Mouse (Mus musculus) thymus, adult 2 months (tissue): ENCODE results near the gene Flot1. TPM values are rescaled to one million over a fixed set of nuclear protein-coding genes. Genes with fewer than 3 reads are reported as not detected.

Source experiments
- DNase-seq: peaks from one replicate; pipeline ENCODE4 v3.0.0; 2021
- H3K27ac ChIP-seq: fragments of 200-500 bp; 2 replicates; pipeline ENCODE4 v1.5.1; 2012; ENCODE audit warnings: low read length, control low read depth; ENCODE audit not compliant: control insufficient read depth, insufficient read depth
- H3K27me3 ChIP-seq: fragments of 200-500 bp; 2 replicates; pipeline ENCODE4 v1.6.1; 2012; ENCODE audit warnings: mild to moderate bottlenecking, low read length, moderate library complexity, mixed read lengths; ENCODE audit not compliant: control insufficient read depth, insufficient read depth
- H3K36me3 ChIP-seq: fragments of 200-500 bp; 2 replicates; pipeline ENCODE4 v1.6.1; 2012; ENCODE audit warnings: mild to moderate bottlenecking, low read length, moderate library complexity; ENCODE audit not compliant: control insufficient read depth, insufficient read depth
- H3K4me1 ChIP-seq: fragments of 200-500 bp; replicated peaks from 2 replicates; pipeline ENCODE4 v1.6.1; 2012; ENCODE audit warnings: low read length; ENCODE audit not compliant: control insufficient read depth, insufficient read depth
- H3K4me3 ChIP-seq: fragments of 200-500 bp; 2 replicates; pipeline ENCODE4 v1.5.1; 2012; ENCODE audit warnings: mild to moderate bottlenecking, low read length, control low read depth, moderate library complexity; ENCODE audit not compliant: control insufficient read depth, insufficient read depth
- CTCF ChIP-seq: fragments of 200-500 bp; IDR thresholded peaks from 2 replicates; pipeline ENCODE4 v1.5.1; 2012; ENCODE audit warnings: mild to moderate bottlenecking, control low read depth, low read length, moderate library complexity, borderline replicate concordance; ENCODE audit not compliant: control insufficient read depth, poor library complexity, insufficient read depth; ENCODE audit errors: extremely low read depth
- POLR2A ChIP-seq: fragments of 200-500 bp; IDR thresholded peaks from 2 replicates; pipeline ENCODE4 v1.6.1; 2012; ENCODE audit warnings: mild to moderate bottlenecking, low read length, control low read depth, moderate library complexity; ENCODE audit not compliant: control insufficient read depth, poor library complexity, insufficient read depth; ENCODE audit errors: extremely low read depth
- WGBS: fragments of 180-500 bp; shearing (Covaris S2); methylation state at CpG from one replicate; pipeline ENCODE4 v1.1.7; 2018; 5-methylcytosine and 5-hydroxymethylcytosine counted together
- polyA plus RNA-seq: library from polyadenylated mRNA; depleted of rRNA; stranded (reverse); fragments of >200 nt; gene quantifications from 2 replicates; pipeline ENCODE4 v1.2.3, GENCODE M21; 2012

Gene Flot1
- polyA plus RNA-seq, 1 experiment, result 70.4 TPM

- Histone ChIP-seq H3K27ac (no peak overlapping the region), H3K36me3 (no peaks in the 10 kb centered on the region), H3K4me1 (no peaks in the 10 kb centered on the region; the same call in 1 of the 2 replicates), H3K4me3 (no peak overlapping the region), H3K27me3 (no peaks in the 10 kb centered on the region)
- 96% methylated on average over 11 of the region's 11 CpGs for WGBS
- no peak for DNase-seq
- TF ChIP-seq POLR2A (no peak), CTCF (no peak)
Measured at GRCm38 (mm10) chr17:35809395-35809794, 13.6 kb upstream of the Flot1 start.

DNA sequence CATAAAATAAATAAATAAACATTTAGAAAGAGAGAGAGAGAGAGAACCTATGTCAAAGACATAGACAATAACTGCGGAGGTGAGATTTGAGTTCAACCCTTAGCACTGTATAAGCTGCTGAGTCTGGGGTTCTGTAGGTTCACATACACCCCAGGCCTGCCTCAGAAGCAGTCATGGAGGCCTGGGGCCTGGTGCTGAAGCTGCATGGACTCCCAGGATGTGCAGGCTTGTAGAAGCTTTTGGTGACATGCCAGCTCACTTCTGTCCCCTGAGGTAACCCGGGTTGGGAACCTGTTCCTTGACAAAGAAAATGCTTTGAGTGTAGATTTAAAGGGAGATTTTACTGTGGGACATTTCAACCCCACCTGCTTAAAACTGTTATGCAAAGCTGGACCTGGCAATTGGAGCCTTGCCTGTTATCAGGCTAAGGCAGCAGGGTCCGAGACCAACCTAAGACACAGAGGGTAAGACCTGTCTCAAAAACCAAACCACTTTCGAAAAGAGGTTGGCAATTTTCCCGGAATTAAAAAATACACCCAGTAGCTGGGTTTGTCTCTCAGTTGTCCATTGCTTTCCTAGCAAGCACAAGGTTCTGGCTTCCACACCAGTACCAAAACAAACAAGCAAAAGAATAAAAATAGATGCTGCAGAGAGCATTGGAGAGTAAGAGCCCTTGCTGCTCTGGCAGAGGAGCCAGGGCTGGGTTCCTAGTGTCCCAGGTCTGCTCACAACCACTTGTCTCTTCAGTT is 12.0 kb upstream of the Flot1 start:
- no peaks in the 10 kb centered on the region for H3K27me3 ChIP-seq
- no peak overlapping the region for H3K4me3 ChIP-seq
- 49% methylated on average over 5 of the region's 5 CpGs for WGBS
- H3K27ac ChIP-seq, result no peak overlapping the region
- no peaks in the 10 kb centered on the region; the same call in 1 of the 2 replicates for H3K4me1 ChIP-seq
- H3K36me3 ChIP-seq, result no peaks in the 10 kb centered on the region
- TF ChIP-seq CTCF, result no peak
- no peak for TF ChIP-seq POLR2A
- DNase-seq, result no peak

- H3K36me3 ChIP-seq, result no peaks in the 10 kb centered on the region
- no peaks in the 10 kb centered on the region for H3K27me3 ChIP-seq
- 93% methylated on average over 5 of the region's 5 CpGs for WGBS
- H3K27ac ChIP-seq, result no peak overlapping the region
- H3K4me3 ChIP-seq, result no peak overlapping the region
- DNase-seq, result no peak
- no peaks in the 10 kb centered on the region; the same call in 1 of the 2 replicates for H3K4me1 ChIP-seq
- TF ChIP-seq CTCF, result no peak
- TF ChIP-seq POLR2A, result no peak
Measured at GRCm38 (mm10) chr17:35812307-35812706, 10.7 kb upstream of the Flot1 start.

DNA sequence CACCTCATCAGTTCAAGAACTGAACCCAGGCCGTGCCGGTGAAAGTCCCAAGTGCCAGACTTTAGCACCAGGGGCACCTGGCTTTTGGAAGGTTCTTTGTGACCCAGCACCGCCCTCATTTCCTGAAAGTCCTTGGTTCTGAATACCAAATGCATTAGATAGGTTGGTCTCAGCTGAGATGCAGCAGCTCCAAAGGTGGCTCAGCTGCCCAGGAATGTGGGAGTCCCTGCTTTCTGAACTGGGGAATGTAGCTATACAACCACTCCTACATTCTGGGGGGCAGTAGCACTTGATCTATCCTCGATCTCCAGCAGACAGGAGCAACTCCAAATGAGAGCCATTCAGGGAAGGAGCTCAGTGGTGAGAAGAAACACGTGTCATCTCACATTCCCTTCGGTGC is 10.3 kb upstream of the Flot1 start:
- no peaks in the 10 kb centered on the region; the same call in 1 of the 2 replicates for H3K4me1 ChIP-seq
- H3K36me3 ChIP-seq, result no peaks in the 10 kb centered on the region
- no peak for TF ChIP-seq CTCF
- TF ChIP-seq POLR2A, result no peak
- H3K4me3 ChIP-seq, result no peak overlapping the region
- no peaks in the 10 kb centered on the region for H3K27me3 ChIP-seq
- H3K27ac ChIP-seq, result peak overlapping the region; percentile 26
- 75% methylated on average over 6 of the region's 6 CpGs for WGBS
- no peak for DNase-seq

DNA sequence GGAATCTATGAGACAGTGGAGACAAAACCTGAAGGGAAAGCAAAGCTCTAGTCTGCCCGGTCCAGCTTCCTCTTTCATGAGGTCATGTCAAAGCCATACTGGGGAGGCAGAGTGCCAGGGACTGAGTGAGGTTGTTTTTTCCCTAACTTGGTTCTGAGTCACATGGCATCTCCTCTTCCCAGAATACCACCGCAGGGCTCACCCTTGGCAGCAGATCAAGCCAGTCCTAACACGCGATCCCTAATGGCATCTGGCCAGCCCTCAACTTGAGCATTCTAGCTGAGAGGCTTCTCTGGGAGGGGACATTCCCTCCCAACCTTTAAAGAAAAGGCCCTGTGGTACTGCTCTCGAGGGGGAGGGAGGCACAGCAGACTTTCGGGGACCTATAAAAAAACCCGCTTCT is 9.8 kb upstream of the Flot1 start:
- H3K27me3 ChIP-seq, result no peaks in the 10 kb centered on the region

GRCm38 (mm10) chr17:35813653-35814052 is 9.4 kb upstream of the Flot1 start:
- Histone ChIP-seq H3K36me3 (no peaks in the 10 kb centered on the region), H3K4me1 (no peaks in the 10 kb centered on the region; the same call in 1 of the 2 replicates), H3K27me3 (no peaks in the 10 kb centered on the region), H3K4me3 (no peak overlapping the region), H3K27ac (no peak overlapping the region)
- peak; percentile 23 for DNase-seq
- WGBS, result 18% methylated on average over 7 of the region's 7 CpGs
- no peak for TF ChIP-seq POLR2A
- no peak for TF ChIP-seq CTCF

More for the DNA sequence above, 9.8 kb upstream of the Flot1 start:
- no peak overlapping the region for H3K4me3 ChIP-seq
- DNase-seq, result no peak
- no peaks in the 10 kb centered on the region; the same call in 1 of the 2 replicates for H3K4me1 ChIP-seq
- peak overlapping the region; percentile 26 for H3K27ac ChIP-seq
- WGBS, result 33% methylated on average over 7 of the region's 7 CpGs
- no peaks in the 10 kb centered on the region for H3K36me3 ChIP-seq
- TF ChIP-seq CTCF (no peak), POLR2A (no peak)
